Mouse (Mus musculus): ENCODE results near the gene Prpsap1. TPM values are rescaled to one million over a fixed set of nuclear protein-coding genes. Genes with fewer than 3 reads are reported as not detected.

Gene Prpsap1
- polyA plus RNA-seq, 1 experiment from 2014 or later: 59.3 TPM

- Histone ChIP-seq H3K4me1 (replicated peaks) (peaks cover 36% of the 10 kb centered on the region), H3K27ac (no peak overlapping the region), H3K4me2 (no peak overlapping the region), H3K4me3 (replicated peaks) (no peak overlapping the region), H3K36me3 (peaks cover 21% of the 10 kb centered on the region), H3K9me3 (replicated peaks) (no peaks in the 10 kb centered on the region), H3K27me3 (peaks cover 12% of the 10 kb centered on the region), H3K9ac (no peak overlapping the region)
- DNase-seq: no peak
- no peak for ATAC-seq (ENCODE audit: low read depth)
- WGBS (ENCODE audit: insufficient replicate concordance): 66% methylated on average over 15 of the region's 15 CpGs
These were observed 51.7 kb downstream of the Prpsap1 start for GRCm38 (mm10) chr11:116442129-116442866.

- Histone ChIP-seq H3K4me2 (no peak overlapping the region), H3K27me3 (no peaks in the 10 kb centered on the region), H3K4me1 (replicated peaks) (peaks cover 47% of the 10 kb centered on the region), H3K9ac (no peak overlapping the region; the same call in 1 of the 2 replicates), H3K36me3 (peaks cover 37% of the 10 kb centered on the region), H3K4me3 (replicated peaks) (no peak overlapping the region), H3K27ac (no peak overlapping the region), H3K9me3 (replicated peaks) (no peaks in the 10 kb centered on the region)
- no peak for DNase-seq
- 70% methylated on average over 7 of the region's 7 CpGs for WGBS (ENCODE audit: insufficient replicate concordance)
- ATAC-seq (ENCODE audit: low read depth): no peak
These were observed 53.5 kb downstream of the Prpsap1 start for GRCm38 (mm10) chr11:116440408-116441068.

GRCm38 (mm10) chr11:116439269-116440240, 54.4 kb downstream of the Prpsap1 start:
- H3K9ac ChIP-seq: no peak overlapping the region; the same call in 1 of the 2 replicates
- no peak overlapping the region for H3K4me2 ChIP-seq
- ATAC-seq (ENCODE audit: low read depth) (no peak), DNase-seq (no peak)
- H3K36me3 ChIP-seq: peaks cover 44% of the 10 kb centered on the region
- H3K27me3 ChIP-seq: no peaks in the 10 kb centered on the region
- WGBS (ENCODE audit: insufficient replicate concordance): 76% methylated on average over 19 of the region's 19 CpGs
- H3K4me1 ChIP-seq (replicated peaks): peaks cover 52% of the 10 kb centered on the region
- no peak overlapping the region for H3K27ac ChIP-seq
- H3K4me3 ChIP-seq (replicated peaks): no peak overlapping the region
- H3K9me3 ChIP-seq (replicated peaks): no peaks in the 10 kb centered on the region

GRCm38 (mm10) chr11:116437541-116437940, 56.5 kb downstream of the Prpsap1 start:
- 87% methylated on average over 11 of the region's 11 CpGs for WGBS (ENCODE audit: insufficient replicate concordance)
- no peak overlapping the region for H3K9ac ChIP-seq
- H3K27me3 ChIP-seq: no peaks in the 10 kb centered on the region
- ATAC-seq (ENCODE audit: low read depth): no peak
- DNase-seq: no peak
- peak overlapping the region; percentile 76 for H3K4me2 ChIP-seq
- peaks cover 62% of the 10 kb centered on the region for H3K4me1 ChIP-seq (replicated peaks)
- H3K9me3 ChIP-seq (replicated peaks): no peaks in the 10 kb centered on the region
- peak overlapping the region; percentile 53; the same call in 1 of the 2 replicates for H3K27ac ChIP-seq
- H3K36me3 ChIP-seq: peaks cover 44% of the 10 kb centered on the region
- H3K4me3 ChIP-seq (replicated peaks): no peak overlapping the region

GRCm38 (mm10) chr11:116436725-116437331, 57.2 kb downstream of the Prpsap1 start:
- 15% methylated on average over 4 of the region's 4 CpGs for WGBS (ENCODE audit: insufficient replicate concordance)
- peak overlapping the region; percentile 76 for H3K4me2 ChIP-seq
- peak; percentile 34 for DNase-seq
- peak overlapping the region; percentile 95 for H3K9ac ChIP-seq
- no peaks in the 10 kb centered on the region for H3K9me3 ChIP-seq (replicated peaks)
- peaks cover 66% of the 10 kb centered on the region for H3K4me1 ChIP-seq (replicated peaks)
- H3K36me3 ChIP-seq: peaks cover 44% of the 10 kb centered on the region
- peak overlapping the region; percentile 89 for H3K4me3 ChIP-seq (replicated peaks)
- H3K27ac ChIP-seq: peak overlapping the region; percentile 94
- H3K27me3 ChIP-seq: no peaks in the 10 kb centered on the region
- ATAC-seq (ENCODE audit: low read depth): no peak

- Histone ChIP-seq H3K4me1 (replicated peaks) (peaks cover 71% of the 10 kb centered on the region), H3K27ac (peak overlapping the region; percentile 94), H3K4me2 (peak overlapping the region; percentile 76), H3K4me3 (replicated peaks) (peak overlapping the region; percentile 89), H3K27me3 (no peaks in the 10 kb centered on the region), H3K9ac (peak overlapping the region; percentile 95), H3K36me3 (peaks cover 44% of the 10 kb centered on the region), H3K9me3 (replicated peaks) (no peaks in the 10 kb centered on the region)
- no peak for DNase-seq
- WGBS (ENCODE audit: insufficient replicate concordance): 4% methylated on average over 5 of the region's 5 CpGs
- no peak for ATAC-seq (ENCODE audit: low read depth)
These were observed 57.8 kb downstream of the Prpsap1 start for GRCm38 (mm10) chr11:116435992-116436724.

GRCm38 (mm10) chr11:116434967-116435752, 58.8 kb downstream of the Prpsap1 start:
- Histone ChIP-seq H3K4me1 (replicated peaks) (peaks cover 72% of the 10 kb centered on the region), H3K27ac (peak overlapping the region; percentile 94), H3K4me2 (peak overlapping the region; percentile 76), H3K9me3 (replicated peaks) (no peaks in the 10 kb centered on the region), H3K4me3 (replicated peaks) (peak overlapping the region; percentile 89), H3K36me3 (peaks cover 42% of the 10 kb centered on the region), H3K27me3 (no peaks in the 10 kb centered on the region), H3K9ac (peak overlapping the region; percentile 95)
- ATAC-seq (ENCODE audit: low read depth) (no peak), DNase-seq (no peak)
- 36% methylated on average over 12 of the region's 12 CpGs for WGBS (ENCODE audit: insufficient replicate concordance)

- DNase-seq (peak; percentile 56), ATAC-seq (ENCODE audit: low read depth) (0 out of 2 replicates have a peak, but pooled peaks have one; percentile 6)
- Histone ChIP-seq H3K36me3 (peaks cover 36% of the 10 kb centered on the region), H3K4me1 (replicated peaks) (peaks cover 72% of the 10 kb centered on the region), H3K4me3 (replicated peaks) (peak overlapping the region; percentile 89), H3K9ac (peak overlapping the region; percentile 95), H3K27ac (peak overlapping the region; percentile 94), H3K4me2 (peak overlapping the region; percentile 76), H3K27me3 (no peaks in the 10 kb centered on the region), H3K9me3 (replicated peaks) (no peaks in the 10 kb centered on the region)
- WGBS (ENCODE audit: insufficient replicate concordance): under 1% methylated on average over 43 of the region's 67 CpGs
These were observed 59.6 kb downstream of the Prpsap1 start for GRCm38 (mm10) chr11:116434287-116434966.
